Mouse (Mus musculus) cerebellum, adult 2 months (tissue): Measurements from ENCODE around the gene Nudt4.

Experiments used
- CTCF ChIP-seq: fragments of 200-500 bp; IDR thresholded peaks from 2 replicates; pipeline ENCODE4 v1.5.1; 2011; ENCODE audit warnings: low read depth, mild to moderate bottlenecking, control low read depth, low read length, moderate library complexity, borderline replicate concordance; ENCODE audit not compliant: insufficient read depth
- POLR2A ChIP-seq: fragments of 200-500 bp; IDR thresholded peaks from 2 replicates; pipeline ENCODE4 v1.6.1; 2011; ENCODE audit warnings: low read length, control low read depth, borderline replicate concordance; ENCODE audit not compliant: insufficient read depth

DNA sequence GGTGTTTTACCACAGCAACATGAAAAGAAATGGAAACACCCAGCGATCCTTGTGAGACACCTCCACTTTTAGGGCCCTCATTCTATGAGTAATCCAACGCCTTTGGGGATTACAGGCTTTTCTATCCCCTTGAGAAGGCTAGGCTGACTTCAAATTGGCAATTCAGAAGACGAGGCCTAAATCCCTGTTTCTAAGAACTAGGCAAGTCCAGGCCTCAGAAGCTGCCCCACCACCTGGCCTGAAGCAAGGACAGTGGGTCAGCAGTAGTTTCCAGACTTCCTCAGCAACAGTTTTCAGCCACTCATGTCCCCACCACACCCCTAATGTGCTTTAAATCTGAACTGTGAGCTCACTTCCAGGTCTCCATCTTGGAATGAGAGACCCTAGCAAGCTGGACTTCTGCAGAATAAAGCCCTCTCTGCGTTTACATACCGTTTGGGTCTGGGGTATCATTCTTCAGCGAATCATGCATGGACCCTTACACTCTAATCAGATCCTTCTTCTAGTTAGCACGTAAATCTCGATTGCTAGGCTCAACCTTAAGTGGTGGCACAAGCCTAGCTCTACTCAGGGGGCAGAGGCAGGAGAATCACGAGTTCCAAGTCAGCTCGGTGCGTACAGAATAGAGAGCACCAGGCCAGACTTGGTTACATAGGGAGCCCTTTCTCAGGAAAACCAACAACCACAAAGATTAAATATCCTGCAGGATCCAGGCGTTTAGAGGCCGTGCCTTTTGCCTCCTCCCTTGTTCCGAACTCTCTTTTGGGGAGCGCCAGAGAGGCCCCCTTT, 50.0 kb downstream of the Nudt4 start:
- TF ChIP-seq POLR2A (no peak), CTCF (no peak)
